Mouse (Mus musculus) limb, embryonic 11.5 days (tissue): ENCODE data around the gene Stard9. TPM values are rescaled to one million over a fixed set of nuclear protein-coding genes. Genes with fewer than 3 reads are reported as not detected.

ENCODE experiments used
- ATAC-seq: fragments of 200-750 bp; cut with Nextera tagmentation; 2 replicates; pipeline ENCODE4 v1.8.0; 2017; ENCODE audit warnings: low read depth; ENCODE audit not compliant: insufficient number of reproducible peaks, low FRiP score, low TSS enrichment
- DNase-seq: peaks from one replicate; pipeline ENCODE4 v3.0.0-alpha.2; 2015; ENCODE audit warnings: low spot score
- H3K27ac ChIP-seq: fragments of 300-500 bp; sonication (generic); replicated peaks from 2 replicates; pipeline ENCODE4 v1.5.1; 2014; ENCODE audit warnings: low read depth, mild to moderate bottlenecking, low read length
- H3K27me3 ChIP-seq: fragments of 300-500 bp; sonication (generic); 2 replicates; pipeline ENCODE4 v1.6.1; 2014; ENCODE audit warnings: mild to moderate bottlenecking, low read length, mixed read lengths; ENCODE audit not compliant: control insufficient read depth, insufficient read depth
- H3K36me3 ChIP-seq: fragments of 300-500 bp; sonication (generic); 2 replicates; pipeline ENCODE4 v1.6.1; 2014; ENCODE audit warnings: mild to moderate bottlenecking, low read length, moderate library complexity, mixed read lengths; ENCODE audit not compliant: control insufficient read depth, insufficient read depth
- H3K4me1 ChIP-seq: fragments of 300-500 bp; sonication (generic); 2 replicates; pipeline ENCODE4 v1.6.1; 2014; ENCODE audit warnings: low read length, mixed read lengths; ENCODE audit not compliant: control insufficient read depth, insufficient read depth
- H3K4me2 ChIP-seq: fragments of 300-500 bp; sonication (generic); 2 replicates; pipeline ENCODE4 v1.6.1; 2014; ENCODE audit warnings: low read depth, mild to moderate bottlenecking, moderate library complexity; ENCODE audit not compliant: severe bottlenecking
- H3K4me3 ChIP-seq: fragments of 300-500 bp; sonication (generic); 2 replicates; pipeline ENCODE4 v1.5.1; 2014; ENCODE audit warnings: low read depth, low read length
- H3K9ac ChIP-seq: fragments of 300-500 bp; sonication (generic); 2 replicates; pipeline ENCODE4 v1.6.1; 2014; ENCODE audit warnings: mild to moderate bottlenecking, low read length
- H3K9me3 ChIP-seq: fragments of 300-500 bp; sonication (generic); 2 replicates; pipeline ENCODE4 v1.6.1; 2016; ENCODE audit warnings: low read length; ENCODE audit not compliant: control insufficient read depth
- WGBS: fragments of 180-500 bp; shearing (Covaris S2); extraction: QIAGEN DNeasy Blood & Tissue Kit; methylation state at CpG from one replicate; pipeline ENCODE4 v1.1.7; 2014; 5-methylcytosine and 5-hydroxymethylcytosine counted together
- polyA plus RNA-seq: library from polyadenylated mRNA; unstranded; fragments of >200 nt; fragmentation: Nextera tagmentation; extraction: Ambion mirVana; gene quantifications from 2 replicates; pipeline ENCODE4 v1.2.1, GENCODE M21; 2014

Gene Stard9
- polyA plus RNA-seq, 1 experiment from 2014 or later, result 4.2 TPM

DNA sequence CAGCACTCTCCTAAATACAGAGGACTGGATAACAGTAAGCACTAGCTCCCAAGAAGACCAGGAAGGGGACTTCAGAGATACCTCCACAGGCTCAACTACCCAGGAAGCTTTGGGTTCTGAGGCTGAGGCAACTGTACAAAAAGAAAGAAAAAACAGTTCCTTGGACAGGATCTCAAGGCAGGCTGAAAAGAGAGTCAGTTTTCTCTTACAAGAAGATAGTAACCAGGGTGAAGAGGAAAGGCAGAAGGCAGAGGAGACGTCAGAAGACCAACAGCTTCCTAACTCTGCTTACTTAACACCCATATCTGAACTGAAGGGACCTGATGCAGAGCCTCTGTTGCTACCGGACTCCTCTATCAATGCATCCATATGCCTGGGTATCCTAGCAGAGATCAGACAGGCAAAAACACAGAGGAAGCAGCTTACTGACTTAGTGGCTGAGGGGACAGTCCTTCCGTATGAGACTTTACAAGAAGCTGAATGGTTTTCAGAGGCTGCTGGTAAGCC, 71.5 kb downstream of the Stard9 start:
- no peaks in the 10 kb centered on the region for H3K4me1 ChIP-seq
- H3K9ac ChIP-seq, result no peak overlapping the region
- no peaks in the 10 kb centered on the region for H3K36me3 ChIP-seq
- no peaks in the 10 kb centered on the region for H3K9me3 ChIP-seq
- 83% methylated on average over 3 of the region's 3 CpGs for WGBS
- H3K27me3 ChIP-seq, result no peaks in the 10 kb centered on the region
- ATAC-seq (no peak), DNase-seq (no peak)
- H3K4me2 ChIP-seq, result no peak overlapping the region
- H3K27ac ChIP-seq, result no peak overlapping the region
- H3K4me3 ChIP-seq, result no peak overlapping the region

DNA sequence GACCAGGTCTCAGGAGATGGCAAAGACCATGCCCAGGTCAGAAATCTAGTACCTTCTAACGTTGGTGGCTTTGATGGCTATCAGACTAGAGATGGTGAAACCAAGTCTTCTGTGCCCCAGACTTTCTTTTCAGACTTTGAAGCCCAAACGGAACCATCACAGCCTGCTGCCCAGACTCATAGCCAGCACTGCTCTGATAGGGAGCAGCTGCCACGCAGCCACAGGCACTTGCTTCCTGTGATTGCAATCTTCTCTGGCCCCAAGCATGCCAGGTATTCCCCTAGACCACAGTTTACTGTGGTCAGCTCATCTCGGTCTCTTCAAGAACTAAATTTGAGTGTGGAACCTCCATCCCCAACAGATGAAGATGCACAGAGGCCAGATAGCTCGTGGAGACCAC, 73.8 kb downstream of the Stard9 start:
- ATAC-seq, result no peak
- whole genome bisulfite sequencing, result 73% methylated on average over 5 of the region's 5 CpGs
- no peak overlapping the region for H3K27ac ChIP-seq
- no peak overlapping the region for H3K4me2 ChIP-seq
- no peak overlapping the region for H3K4me3 ChIP-seq
- H3K36me3 ChIP-seq, result no peaks in the 10 kb centered on the region
- no peaks in the 10 kb centered on the region for H3K4me1 ChIP-seq
- H3K27me3 ChIP-seq, result no peaks in the 10 kb centered on the region
- no peak overlapping the region for H3K9ac ChIP-seq
- H3K9me3 ChIP-seq, result no peaks in the 10 kb centered on the region
- DNase-seq, result no peak

DNA sequence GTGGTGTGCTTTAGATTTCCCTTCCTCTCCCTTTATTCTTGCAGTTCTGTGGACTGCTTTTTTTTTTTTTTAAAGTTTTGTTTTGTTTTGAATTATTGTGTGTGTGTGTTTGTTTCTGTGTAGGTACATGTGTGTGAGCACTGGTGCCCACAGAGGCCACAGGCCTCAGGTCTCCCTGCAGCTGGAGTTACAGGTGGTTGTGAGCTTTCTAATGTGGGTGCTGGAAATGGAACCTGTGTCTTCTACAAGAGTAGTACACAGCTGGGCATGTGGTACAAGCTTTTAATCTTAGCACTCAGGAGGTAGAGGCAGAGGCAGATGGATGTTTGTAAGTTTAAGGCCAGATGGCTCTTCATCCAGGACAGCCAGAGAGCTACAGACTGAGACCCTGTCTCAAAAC, 78.1 kb downstream of the Stard9 start:
- H3K4me2 ChIP-seq, result no peak overlapping the region
- no peak overlapping the region for H3K27ac ChIP-seq
- H3K36me3 ChIP-seq, result no peaks in the 10 kb centered on the region
- H3K9ac ChIP-seq, result no peak overlapping the region
- H3K4me3 ChIP-seq, result no peak overlapping the region
- H3K4me1 ChIP-seq, result no peaks in the 10 kb centered on the region
- ATAC-seq (no peak), DNase-seq (no peak)
- no peaks in the 10 kb centered on the region for H3K27me3 ChIP-seq
- no peaks in the 10 kb centered on the region for H3K9me3 ChIP-seq

DNA sequence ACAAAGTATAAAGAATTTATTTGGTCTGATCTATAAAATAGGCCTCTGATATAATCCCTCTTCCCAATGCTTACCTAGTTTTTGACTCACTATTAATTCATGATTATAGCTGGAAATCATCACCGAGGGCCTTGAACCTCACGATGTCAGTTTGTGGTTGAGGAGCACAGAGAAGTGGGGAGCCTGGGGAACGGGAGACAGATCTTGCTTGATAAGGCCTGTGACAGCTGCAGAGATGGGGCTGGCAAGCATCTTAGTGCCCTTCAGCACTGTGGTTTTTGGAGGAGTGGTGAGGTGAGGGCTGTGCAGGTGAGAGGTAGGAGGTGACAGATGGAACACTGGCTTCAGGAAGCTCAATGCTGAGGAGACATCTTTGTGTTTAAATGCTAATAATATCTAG, 81.2 kb downstream of the Stard9 start:
- Histone ChIP-seq H3K36me3 (peaks cover 8% of the 10 kb centered on the region; the same call in 1 of the 2 replicates), H3K4me3 (no peak overlapping the region), H3K9ac (no peak overlapping the region), H3K27ac (no peak overlapping the region), H3K4me1 (no peaks in the 10 kb centered on the region), H3K9me3 (no peaks in the 10 kb centered on the region), H3K27me3 (no peaks in the 10 kb centered on the region), H3K4me2 (no peak overlapping the region)
- no peak for DNase-seq
- ATAC-seq, result no peak
- WGBS, result 88% methylated on average over 3 of the region's 3 CpGs

DNA sequence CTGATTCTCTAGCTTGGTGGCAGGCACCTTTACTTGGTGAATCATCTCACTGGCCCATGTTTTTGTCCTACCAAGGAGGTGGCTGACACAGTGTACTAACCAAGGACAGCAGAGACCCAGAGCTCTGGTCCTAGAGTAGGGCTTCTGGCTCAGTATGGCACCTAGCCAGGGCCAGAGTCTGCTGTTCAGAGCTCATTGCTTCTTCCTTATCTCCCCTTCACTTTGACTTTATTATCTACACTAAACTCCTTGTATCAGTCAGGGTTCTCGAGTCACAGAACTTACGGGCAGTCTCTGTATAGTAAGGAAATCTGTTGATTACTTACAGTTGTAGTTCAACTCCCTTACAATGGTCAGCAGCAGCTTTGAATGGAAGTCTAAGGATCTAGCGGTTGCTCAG, 82.0 kb downstream of the Stard9 start:
- Histone ChIP-seq H3K27me3 (no peaks in the 10 kb centered on the region), H3K9me3 (no peaks in the 10 kb centered on the region), H3K36me3 (peaks cover 8% of the 10 kb centered on the region; the same call in 1 of the 2 replicates), H3K4me3 (no peak overlapping the region), H3K27ac (no peak overlapping the region), H3K4me1 (no peaks in the 10 kb centered on the region), H3K4me2 (no peak overlapping the region), H3K9ac (no peak overlapping the region)
- DNase-seq (no peak), ATAC-seq (no peak)
- 94% methylated on average over 3 of the region's 3 CpGs for WGBS

DNA sequence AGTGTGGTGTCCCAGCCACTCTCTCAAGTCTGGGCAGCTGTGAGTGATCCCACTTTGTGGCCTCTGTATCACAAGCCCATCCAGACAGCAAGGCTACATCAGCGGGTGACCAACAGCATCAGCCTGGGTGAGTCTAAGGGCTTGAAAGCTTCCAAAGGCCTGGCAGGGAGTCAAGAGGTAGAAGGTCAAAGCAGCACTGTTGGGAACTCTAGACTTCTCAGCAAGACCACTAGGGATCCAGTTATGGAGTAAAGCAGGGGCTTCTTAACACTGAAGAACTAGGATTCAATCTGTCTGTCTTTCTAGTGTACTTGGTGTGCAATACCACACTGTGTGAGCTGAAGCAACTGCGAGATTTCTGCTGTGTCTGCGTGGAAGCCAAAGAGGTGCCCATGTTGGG, 84.5 kb downstream of the Stard9 start:
- H3K27ac ChIP-seq, result no peak overlapping the region
- DNase-seq (no peak), ATAC-seq (no peak)
- H3K4me3 ChIP-seq, result no peak overlapping the region
- H3K36me3 ChIP-seq, result peaks cover 11% of the 10 kb centered on the region
- H3K9ac ChIP-seq, result no peak overlapping the region
- no peaks in the 10 kb centered on the region for H3K4me1 ChIP-seq
- H3K27me3 ChIP-seq, result no peaks in the 10 kb centered on the region
- WGBS, result 92% methylated on average over 3 of the region's 3 CpGs
- no peak overlapping the region for H3K4me2 ChIP-seq
- H3K9me3 ChIP-seq, result no peaks in the 10 kb centered on the region

DNA sequence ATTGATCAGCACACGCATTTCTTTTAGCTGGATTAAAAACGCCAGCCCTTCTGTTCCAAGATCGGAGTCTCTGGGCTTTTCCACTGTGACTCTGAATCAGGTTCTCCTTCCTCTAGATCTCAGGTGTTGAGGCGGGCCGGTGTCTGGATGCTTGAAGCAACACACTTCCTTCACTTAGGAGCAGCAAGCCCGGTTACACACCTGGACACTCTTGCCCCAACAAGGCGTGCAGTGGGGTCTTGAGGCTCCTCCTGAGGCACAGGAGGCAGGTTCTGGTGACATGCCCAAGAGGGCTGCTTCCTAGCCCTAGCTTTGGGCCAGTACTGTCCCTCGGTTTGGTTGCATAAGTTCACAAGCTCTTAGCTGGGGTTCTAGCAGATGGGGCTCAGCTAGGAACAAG, 89.6 kb downstream of the Stard9 start:
- Histone ChIP-seq H3K4me1 (no peaks in the 10 kb centered on the region), H3K27ac (no peak overlapping the region), H3K9ac (no peak overlapping the region), H3K4me3 (no peak overlapping the region), H3K9me3 (no peaks in the 10 kb centered on the region), H3K4me2 (no peak overlapping the region), H3K27me3 (no peaks in the 10 kb centered on the region), H3K36me3 (peaks cover 25% of the 10 kb centered on the region)
- ATAC-seq (no peak), DNase-seq (no peak)
- WGBS, result 89% methylated on average over 8 of the region's 8 CpGs

DNA sequence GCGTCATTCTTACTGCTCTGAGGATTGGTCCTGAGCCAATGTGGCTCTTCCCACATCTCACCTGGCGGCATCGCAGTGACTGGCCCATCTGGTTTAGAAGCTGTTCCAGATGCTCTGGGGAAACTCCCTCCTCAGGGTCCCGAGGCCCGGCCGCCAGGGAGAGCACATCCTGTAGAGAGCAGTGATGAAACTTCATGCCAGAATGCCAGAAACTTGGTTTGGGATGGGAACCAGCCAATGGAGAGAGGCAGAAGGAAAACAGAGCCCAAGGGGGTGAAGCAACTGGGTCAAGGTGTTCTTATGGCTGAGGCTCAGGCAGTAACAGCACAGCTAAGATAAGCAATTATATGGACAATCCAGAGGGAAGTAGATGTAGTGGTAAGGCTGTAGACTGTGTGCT, 91.9 kb downstream of the Stard9 start:
- no peak for ATAC-seq
- 94% methylated on average over 6 of the region's 6 CpGs for WGBS

DNA sequence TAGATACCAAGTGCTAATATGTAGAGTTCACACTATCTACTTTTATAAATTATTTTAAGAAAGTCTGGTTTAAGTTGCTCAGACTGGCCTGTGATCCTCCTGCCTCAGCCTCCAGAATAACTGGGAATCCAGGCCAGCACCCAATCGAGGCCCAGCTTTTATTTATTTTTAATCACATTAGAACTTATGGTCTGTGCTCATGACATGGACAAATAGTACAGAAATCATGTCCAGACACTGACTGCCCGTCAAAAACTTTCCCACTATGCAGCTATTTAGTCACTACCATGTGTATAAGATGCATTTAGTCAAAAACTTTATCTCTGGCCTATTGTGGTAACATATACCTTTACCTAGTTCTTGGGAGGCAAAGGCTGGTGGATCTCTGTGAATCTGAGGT, 93.0 kb downstream of the Stard9 start:
- 92% methylated on average over 2 of the region's 2 CpGs for WGBS
- DNase-seq, result no peak

More for the DNA sequence above, 91.9 kb downstream of the Stard9 start:
- H3K9me3 ChIP-seq, result no peaks in the 10 kb centered on the region
- H3K4me1 ChIP-seq, result no peaks in the 10 kb centered on the region
- DNase-seq, result no peak
- no peak overlapping the region for H3K9ac ChIP-seq
- H3K4me2 ChIP-seq, result no peak overlapping the region
- peaks cover 36% of the 10 kb centered on the region for H3K36me3 ChIP-seq
- no peak overlapping the region for H3K27ac ChIP-seq
- no peaks in the 10 kb centered on the region for H3K27me3 ChIP-seq
- H3K4me3 ChIP-seq, result no peak overlapping the region

More for the DNA sequence above, 93.0 kb downstream of the Stard9 start:
- Histone ChIP-seq H3K4me2 (no peak overlapping the region), H3K4me1 (no peaks in the 10 kb centered on the region), H3K4me3 (no peak overlapping the region), H3K9ac (no peak overlapping the region), H3K9me3 (no peaks in the 10 kb centered on the region), H3K27me3 (no peaks in the 10 kb centered on the region), H3K36me3 (peaks cover 39% of the 10 kb centered on the region), H3K27ac (no peak overlapping the region)
- ATAC-seq, result no peak
